Mouse (Mus musculus): ENCODE measurements around the gene Scn5a. TPM values are rescaled to one million over a fixed set of nuclear protein-coding genes. Genes with fewer than 3 reads are reported as not detected.

The Scn5a gene
- total and polyA plus RNA-seq, 2 experiments from 2014 or later: 0.38 to 1.2 TPM

DNA sequence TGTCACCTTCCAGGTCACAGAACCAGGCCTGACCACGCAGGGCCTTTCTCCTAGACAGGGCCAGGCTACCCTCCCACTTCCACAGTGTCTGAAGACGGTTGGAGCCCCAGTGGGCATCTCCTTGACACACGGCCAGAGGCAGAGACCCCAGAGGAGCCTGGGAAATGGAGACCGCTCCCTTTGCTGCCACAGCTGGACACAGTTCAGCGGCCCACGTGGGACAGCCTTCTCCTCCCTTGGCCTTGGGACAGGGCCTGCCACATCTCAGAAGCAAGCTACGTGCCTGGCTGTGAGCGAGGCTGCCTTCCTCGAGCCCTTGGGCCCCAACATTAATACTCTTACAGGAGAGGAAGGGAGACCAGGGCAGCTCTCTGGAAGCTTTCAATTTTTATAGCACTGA is 94.4 kb downstream of the Scn5a start:
- TF ChIP-seq CTCF (IDR thresholded peaks at IDR 0.05): no peak
- H3K36me3 ChIP-seq (ENCODE audit: insufficient read depth, low read length): no peaks in the 10 kb centered on the region
- no peaks in the 10 kb centered on the region for H3K9me3 ChIP-seq (ENCODE audit: low read length)
- H3K9ac ChIP-seq (replicated peaks; ENCODE audit: low read length, poor library complexity, severe bottlenecking): no peak overlapping the region
- WGBS: 60% methylated on average over 9 of the region's 9 CpGs
- no peaks in the 10 kb centered on the region; the same call in 1 of the 2 replicates for H3K4me1 ChIP-seq (ENCODE audit: insufficient read depth, low read length)
- no peak overlapping the region for H3K4me2 ChIP-seq (ENCODE audit: low read depth, low read length, poor library complexity, severe bottlenecking)
- DNase-seq (ENCODE audit: low spot score) (no peak), ATAC-seq (ENCODE audit: low FRiP score) (no peak)
- H3K27ac ChIP-seq (ENCODE audit: low read depth, low read length): no peak overlapping the region
- no peaks in the 10 kb centered on the region for H3K27me3 ChIP-seq (ENCODE audit: insufficient read depth, low read length)
- H3K4me3 ChIP-seq (ENCODE audit: low read depth, low read length): no peak overlapping the region

DNA sequence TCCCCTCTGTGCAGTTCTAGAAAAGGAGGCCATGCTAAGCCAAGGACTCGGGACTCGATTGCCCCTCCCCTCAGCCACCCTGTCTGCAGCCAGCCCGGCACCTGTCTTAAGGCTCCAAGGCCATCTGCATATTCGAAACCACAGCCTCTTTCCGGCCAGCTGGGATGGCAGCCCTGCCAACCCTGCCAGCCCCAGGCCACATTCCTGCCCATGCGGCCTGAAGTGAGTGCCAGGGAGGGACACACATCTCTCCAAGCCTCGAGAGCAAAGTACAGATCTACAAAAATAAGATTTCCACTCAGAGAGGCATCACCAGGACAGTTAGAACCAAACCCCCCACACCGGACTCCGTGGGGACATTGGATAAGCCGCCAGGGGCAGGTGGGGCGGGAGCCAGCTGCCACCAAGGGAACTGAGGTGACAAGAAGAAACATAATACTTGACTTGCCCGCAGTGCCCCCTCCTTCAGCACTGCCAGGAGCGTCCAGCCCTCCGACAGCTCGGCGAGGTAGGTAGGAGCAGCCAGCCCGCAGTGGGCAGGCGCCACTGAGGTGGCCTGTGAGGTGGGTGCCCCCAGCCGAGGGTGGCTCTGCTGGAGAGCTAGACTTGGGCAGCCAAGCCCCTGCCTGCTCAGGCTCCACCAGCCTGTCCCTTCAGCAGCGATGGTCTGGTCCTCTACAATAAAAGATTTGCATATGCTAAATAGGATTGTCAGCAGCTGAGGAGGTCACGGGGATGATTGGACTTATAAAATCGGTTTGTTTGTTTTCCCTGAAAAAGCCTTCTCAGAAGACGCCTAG is 95.1 kb downstream of the Scn5a start:
- no peak overlapping the region for H3K9ac ChIP-seq (replicated peaks; ENCODE audit: low read length, poor library complexity, severe bottlenecking)
- H3K27ac ChIP-seq (ENCODE audit: low read depth, low read length): no peak overlapping the region
- DNase-seq (ENCODE audit: low spot score) (peak; percentile 27), ATAC-seq (ENCODE audit: low FRiP score) (no peak)
- 46% methylated on average over 23 of the region's 23 CpGs for WGBS
- TF ChIP-seq CTCF (IDR thresholded peaks at IDR 0.05): no peak
- no peak overlapping the region for H3K4me2 ChIP-seq (ENCODE audit: low read depth, low read length, poor library complexity, severe bottlenecking)
- no peaks in the 10 kb centered on the region; the same call in 1 of the 2 replicates for H3K4me1 ChIP-seq (ENCODE audit: insufficient read depth, low read length)
- no peaks in the 10 kb centered on the region for H3K27me3 ChIP-seq (ENCODE audit: insufficient read depth, low read length)
- H3K36me3 ChIP-seq (ENCODE audit: insufficient read depth, low read length): no peaks in the 10 kb centered on the region
- H3K4me3 ChIP-seq (ENCODE audit: low read depth, low read length): no peak overlapping the region
- H3K9me3 ChIP-seq (ENCODE audit: low read length): no peaks in the 10 kb centered on the region

DNA sequence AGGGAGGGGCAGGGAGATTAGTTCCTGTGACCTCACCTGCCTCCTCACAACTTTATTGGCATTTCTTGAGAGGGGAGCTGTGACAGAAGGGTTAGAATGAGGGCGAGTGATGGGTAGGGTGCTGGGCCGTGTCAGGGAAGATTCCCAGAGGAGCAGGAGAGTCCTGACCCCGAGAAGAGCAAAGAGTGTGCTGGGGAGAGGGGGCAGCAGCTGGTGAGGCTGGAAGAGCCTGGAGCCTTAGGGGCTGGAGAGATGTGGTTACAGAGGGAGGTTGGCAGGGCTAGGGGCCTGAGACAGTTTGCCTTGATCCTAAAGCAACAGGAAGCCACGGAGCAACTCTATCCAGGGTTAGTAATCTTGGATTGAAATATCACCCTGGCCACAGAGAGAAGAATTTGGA is 97.2 kb downstream of the Scn5a start:
- no peaks in the 10 kb centered on the region for H3K9me3 ChIP-seq (ENCODE audit: low read length)
- no peak for TF ChIP-seq CTCF (IDR thresholded peaks at IDR 0.05)
- no peaks in the 10 kb centered on the region; the same call in 1 of the 2 replicates for H3K4me1 ChIP-seq (ENCODE audit: insufficient read depth, low read length)
- no peaks in the 10 kb centered on the region for H3K27me3 ChIP-seq (ENCODE audit: insufficient read depth, low read length)
- H3K4me3 ChIP-seq (ENCODE audit: low read depth, low read length): no peak overlapping the region
- no peak overlapping the region for H3K9ac ChIP-seq (replicated peaks; ENCODE audit: low read length, poor library complexity, severe bottlenecking)
- H3K27ac ChIP-seq (ENCODE audit: low read depth, low read length): no peak overlapping the region
- H3K36me3 ChIP-seq (ENCODE audit: insufficient read depth, low read length): no peaks in the 10 kb centered on the region
- WGBS: 85% methylated on average over 4 of the region's 4 CpGs
- DNase-seq (ENCODE audit: low spot score) (no peak), ATAC-seq (ENCODE audit: low FRiP score) (no peak)
- no peak overlapping the region for H3K4me2 ChIP-seq (ENCODE audit: low read depth, low read length, poor library complexity, severe bottlenecking)

DNA sequence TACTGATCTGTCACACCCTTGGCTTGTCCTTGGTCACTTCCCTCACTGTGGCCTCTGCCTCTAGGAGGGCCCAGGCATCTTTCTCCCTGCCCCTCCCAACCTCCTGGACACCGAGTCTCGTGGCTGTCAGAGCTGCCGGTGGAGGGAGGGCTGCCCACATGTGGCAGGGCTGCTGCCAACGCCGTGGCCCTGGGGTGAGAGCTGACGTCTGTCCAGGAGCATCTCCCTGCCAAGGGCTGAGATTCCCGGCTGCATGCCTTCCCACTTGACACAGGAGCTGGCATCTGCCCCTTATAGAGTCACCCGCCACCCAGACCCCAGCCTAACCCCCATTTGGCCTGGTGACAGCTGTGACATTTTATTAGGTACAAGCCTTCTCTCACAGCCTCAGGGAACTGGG is 99.5 kb downstream of the Scn5a start:
- DNase-seq (ENCODE audit: low spot score) (peak; percentile 14), ATAC-seq (ENCODE audit: low FRiP score) (no peak)
- 67% methylated on average over 8 of the region's 8 CpGs for WGBS
- no peaks in the 10 kb centered on the region for H3K27me3 ChIP-seq (ENCODE audit: insufficient read depth, low read length)
- H3K4me1 ChIP-seq (ENCODE audit: insufficient read depth, low read length): no peaks in the 10 kb centered on the region; the same call in 1 of the 2 replicates
- no peaks in the 10 kb centered on the region for H3K9me3 ChIP-seq (ENCODE audit: low read length)
- no peak overlapping the region for H3K27ac ChIP-seq (ENCODE audit: low read depth, low read length)
- H3K9ac ChIP-seq (replicated peaks; ENCODE audit: low read length, poor library complexity, severe bottlenecking): no peak overlapping the region
- H3K36me3 ChIP-seq (ENCODE audit: insufficient read depth, low read length): no peaks in the 10 kb centered on the region
- H3K4me3 ChIP-seq (ENCODE audit: low read depth, low read length): no peak overlapping the region
- no peak for TF ChIP-seq CTCF (IDR thresholded peaks at IDR 0.05)
- no peak overlapping the region for H3K4me2 ChIP-seq (ENCODE audit: low read depth, low read length, poor library complexity, severe bottlenecking)

DNA sequence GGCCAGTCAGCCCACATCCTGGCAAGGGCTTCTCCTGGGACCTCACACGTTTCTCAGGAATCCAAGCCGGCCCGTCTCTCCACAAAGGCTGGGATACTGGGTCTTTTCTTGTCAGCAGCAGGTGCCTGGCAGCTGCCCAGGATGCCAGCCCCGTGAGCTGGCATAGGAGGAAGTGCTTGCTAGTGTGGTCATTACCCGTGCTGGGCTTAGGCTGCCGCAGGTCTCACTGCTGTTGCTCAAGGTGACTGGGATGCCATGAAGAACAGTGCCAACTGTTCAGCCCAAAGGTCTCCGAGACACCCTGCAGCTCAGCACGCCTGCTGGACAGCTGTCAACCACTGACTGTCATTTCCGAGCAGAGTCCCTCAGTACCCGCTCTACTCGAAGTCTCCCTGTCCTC is 100.5 kb downstream of the Scn5a start:
- DNase-seq (ENCODE audit: low spot score): peak; percentile 41
- H3K36me3 ChIP-seq (ENCODE audit: insufficient read depth, low read length): no peaks in the 10 kb centered on the region
- WGBS: 61% methylated on average over 11 of the region's 11 CpGs
- no peak overlapping the region for H3K9ac ChIP-seq (replicated peaks; ENCODE audit: low read length, poor library complexity, severe bottlenecking)
- no peak overlapping the region for H3K4me3 ChIP-seq (ENCODE audit: low read depth, low read length)
- no peak for TF ChIP-seq CTCF (IDR thresholded peaks at IDR 0.05)
- no peaks in the 10 kb centered on the region for H3K27me3 ChIP-seq (ENCODE audit: insufficient read depth, low read length)
- H3K9me3 ChIP-seq (ENCODE audit: low read length): no peaks in the 10 kb centered on the region
- no peak for ATAC-seq (ENCODE audit: low FRiP score)
- H3K4me1 ChIP-seq (ENCODE audit: insufficient read depth, low read length): no peaks in the 10 kb centered on the region
- H3K4me2 ChIP-seq (ENCODE audit: low read depth, low read length, poor library complexity, severe bottlenecking): no peak overlapping the region
- no peak overlapping the region for H3K27ac ChIP-seq (ENCODE audit: low read depth, low read length)

DNA sequence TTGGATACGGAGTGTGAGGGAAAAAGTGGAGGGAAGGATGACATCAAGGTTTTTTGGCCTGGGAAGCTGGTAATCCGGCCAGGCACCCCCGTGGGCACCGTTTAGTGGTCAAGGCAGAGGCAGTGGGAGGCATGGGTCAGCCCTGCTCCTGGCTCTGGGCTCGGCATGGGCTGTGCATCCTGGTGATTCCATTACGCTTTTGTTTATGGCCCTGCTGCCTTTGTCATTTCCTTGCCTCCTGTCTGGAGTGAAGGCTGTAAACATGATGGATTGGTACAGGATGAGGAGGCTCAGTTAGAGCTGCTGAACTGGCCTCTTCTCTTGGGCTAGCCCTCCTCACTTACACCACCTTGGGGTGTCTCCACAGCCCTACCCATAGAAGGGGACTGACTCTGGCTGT is 101.1 kb downstream of the Scn5a start:
- Histone ChIP-seq H3K4me1 (ENCODE audit: insufficient read depth, low read length) (no peaks in the 10 kb centered on the region), H3K27ac (ENCODE audit: low read depth, low read length) (no peak overlapping the region), H3K27me3 (ENCODE audit: insufficient read depth, low read length) (no peaks in the 10 kb centered on the region), H3K4me2 (ENCODE audit: low read depth, low read length, poor library complexity, severe bottlenecking) (no peak overlapping the region), H3K9me3 (ENCODE audit: low read length) (no peaks in the 10 kb centered on the region), H3K4me3 (ENCODE audit: low read depth, low read length) (no peak overlapping the region), H3K36me3 (ENCODE audit: insufficient read depth, low read length) (no peaks in the 10 kb centered on the region), H3K9ac (replicated peaks; ENCODE audit: low read length, poor library complexity, severe bottlenecking) (no peak overlapping the region)
- DNase-seq (ENCODE audit: low spot score): no peak
- no peak for TF ChIP-seq CTCF (IDR thresholded peaks at IDR 0.05)
- no peak for ATAC-seq (ENCODE audit: low FRiP score)
- 50% methylated on average over 6 of the region's 6 CpGs for WGBS

All from midbrain, postnatal 0 days (tissue).